ENCODE assay signal across 8 mouse cellular contexts in the genomic region with DNA sequence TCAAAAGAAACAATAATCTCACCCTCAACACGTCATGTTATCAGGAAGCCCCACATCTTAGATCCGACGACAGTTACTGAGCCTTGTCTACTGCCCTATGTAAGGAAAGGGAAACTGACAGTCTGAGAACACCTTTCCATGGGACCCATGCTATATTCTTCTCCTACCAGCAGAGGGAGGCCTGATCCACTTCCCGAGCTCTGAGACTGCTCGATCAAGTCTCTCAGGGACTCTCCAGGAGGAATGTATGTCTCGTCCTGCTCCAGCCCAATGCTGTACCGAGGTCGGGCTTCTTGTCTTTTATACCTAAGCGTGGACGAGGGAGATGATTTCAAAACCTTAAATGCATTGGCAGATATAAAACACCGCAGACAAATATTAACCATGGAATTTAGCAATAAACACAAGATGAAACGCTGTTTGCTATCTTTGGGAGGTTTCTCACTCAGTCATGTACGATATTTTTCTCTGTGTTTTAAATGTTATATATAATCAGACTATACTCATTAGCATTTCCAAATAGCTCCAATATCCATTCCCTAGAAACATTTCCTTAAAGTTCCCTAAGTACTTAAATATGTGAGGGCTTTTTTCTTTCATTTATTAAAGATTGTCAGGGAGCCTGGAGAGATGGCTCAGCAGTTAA.
DNase-seq lines count a peak whose midpoint lies in the region; ATAC-seq and TF ChIP-seq lines count a peak whose summit lies in the region.

No protein-coding gene starts in this region.

- peak; percentile 17 for DNase-seq in adrenal gland, adult 8-10 months
- DNase-seq in embryo, embryonic 11.5 days (ENCODE audit: low read depth, low spot score), result peak; percentile 46
- DNase-seq in kidney, postnatal 0 days (ENCODE audit: low spot score), result peak; percentile 88
- DNase-seq in lung, adult 2 months, result peak; percentile 24
- peak; percentile 2 for DNase-seq in ovary, postnatal 10 days (ENCODE audit: low spot score)

- ATAC-seq in heart, embryonic 14.5 days (ENCODE audit: insufficient number of reproducible peaks, insufficient read depth, low FRiP score, low read depth), result 0 out of 2 replicates have a peak, but pooled peaks have one; percentile 35
- ATAC-seq in kidney, postnatal 0 days (replicated peaks; ENCODE audit: low FRiP score, low read depth), result peak; percentile 80
- ATAC-seq in monocyte, adult 5-6 weeks (replicated peaks; ENCODE audit: insufficient number of reproducible peaks, low FRiP score, low TSS enrichment, poor library complexity, severe bottlenecking), result no peak

- no peak overlapping the region for H3K9ac ChIP-seq in ES-Bruce4 (ENCODE audit: low read depth, poor library complexity, severe bottlenecking)
- no peak overlapping the region for H3K9ac ChIP-seq in heart, embryonic 14.5 days (ENCODE audit: low read length)
- H3K9ac ChIP-seq in kidney, postnatal 0 days (ENCODE audit: low read depth, low read length), result no peak overlapping the region

- no peaks in the 10 kb centered on the region for H3K36me3 ChIP-seq in ES-Bruce4 (ENCODE audit: control insufficient read depth, insufficient read depth, low read length, poor library complexity, severe bottlenecking)
- no peaks in the 10 kb centered on the region for H3K36me3 ChIP-seq in heart, embryonic 14.5 days (ENCODE audit: control insufficient read depth, insufficient read depth, low read length)
- no peaks in the 10 kb centered on the region for H3K36me3 ChIP-seq in kidney, postnatal 0 days (ENCODE audit: insufficient read depth, low read length)

- WGBS in heart, embryonic 14.5 days, result 15% methylated on average over 13 of the region's 13 CpGs
- WGBS in kidney, postnatal 0 days, result 23% methylated on average over 13 of the region's 13 CpGs
- 16% methylated on average over 13 of the region's 13 CpGs for WGBS in lung, adult 2 months

- no peaks in the 10 kb centered on the region for H3K4me1 ChIP-seq in ES-Bruce4 (ENCODE audit: control insufficient read depth, insufficient read depth, low read length)
- no peaks in the 10 kb centered on the region for H3K4me1 ChIP-seq in heart, embryonic 14.5 days (ENCODE audit: control insufficient read depth in 2 of 2, insufficient read depth in 2 of 2, low read length in 2 of 2)
- H3K4me1 ChIP-seq in kidney, postnatal 0 days (replicated peaks; ENCODE audit: insufficient read depth, low read length), result no peaks in the 10 kb centered on the region
- no peaks in the 10 kb centered on the region for H3K4me1 ChIP-seq in lung, adult 2 months (ENCODE audit: control insufficient read depth, insufficient read depth, low read length)

- H3K27me3 ChIP-seq in ES-Bruce4 (ENCODE audit: control insufficient read depth, insufficient read depth, low read length, poor library complexity, severe bottlenecking), result no peaks in the 10 kb centered on the region
- H3K27me3 ChIP-seq in heart, embryonic 14.5 days (ENCODE audit: control insufficient read depth, insufficient read depth, low read length), result no peaks in the 10 kb centered on the region
- no peaks in the 10 kb centered on the region for H3K27me3 ChIP-seq in kidney, postnatal 0 days (ENCODE audit: insufficient read depth, low read length)

- peak overlapping the region; percentile 51 for H3K4me2 ChIP-seq in heart, embryonic 14.5 days (ENCODE audit: low read length)
- H3K4me2 ChIP-seq in kidney, postnatal 0 days (ENCODE audit: low read length), result no peak overlapping the region

- TF ChIP-seq POLR2A in ES-Bruce4 (IDR thresholded peaks at IDR 0.05; ENCODE audit: insufficient read depth, low read length), result no peak
- TF ChIP-seq POLR2A in lung, adult 2 months (IDR thresholded peaks at IDR 0.05; ENCODE audit: borderline replicate concordance, extremely low read depth, low read depth, low read length), result no peak

- H3K4me3 ChIP-seq in ES-Bruce4 (ENCODE audit: low read depth, low read length), result no peak overlapping the region
- no peak overlapping the region for H3K4me3 ChIP-seq in heart, embryonic 14.5 days (ENCODE audit: control insufficient read depth in 1 of 2, insufficient read depth in 1 of 2, low read depth in 1 of 2, low read length in 2 of 2)
- no peak overlapping the region for H3K4me3 ChIP-seq in kidney, postnatal 0 days (replicated peaks; ENCODE audit: low read depth, low read length)
- H3K4me3 ChIP-seq in lung, adult 2 months (replicated peaks; ENCODE audit: extremely low read depth, low read depth, low read length), result no peak overlapping the region

- TF ChIP-seq EP300 in ES-Bruce4 (IDR thresholded peaks at IDR 0.05; ENCODE audit: insufficient read depth, low read depth, low read length), result no peak

- no peak overlapping the region for H3K27ac ChIP-seq in ES-Bruce4 (ENCODE audit: insufficient read depth, low read length)
- no peak overlapping the region for H3K27ac ChIP-seq in heart, embryonic 14.5 days (replicated peaks in 1 of 2; ENCODE audit: control insufficient read depth in 1 of 2, insufficient read depth in 1 of 2, low read depth in 2 of 2, low read length in 2 of 2)
- no peak overlapping the region for H3K27ac ChIP-seq in kidney, postnatal 0 days

- H3K9me3 ChIP-seq in ES-Bruce4 (replicated peaks; ENCODE audit: control insufficient read depth, insufficient read depth, low read length, poor library complexity, severe bottlenecking), result no peaks in the 10 kb centered on the region
- H3K9me3 ChIP-seq in heart, embryonic 14.5 days (ENCODE audit: control insufficient read depth, low read length), result no peaks in the 10 kb centered on the region
- no peaks in the 10 kb centered on the region for H3K9me3 ChIP-seq in kidney, postnatal 0 days (replicated peaks; ENCODE audit: low read length)

- TF ChIP-seq CTCF in ES-Bruce4 (IDR thresholded peaks at IDR 0.05; ENCODE audit: low read depth, low read length), result peak; percentile 64
- TF ChIP-seq CTCF in kidney, postnatal 0 days (IDR thresholded peaks at IDR 0.05; ENCODE audit: low read depth), result peak; percentile 93
- peak; percentile 77 for TF ChIP-seq CTCF in lung, adult 2 months (IDR thresholded peaks at IDR 0.05; ENCODE audit: insufficient read depth, low read length)

Comparison
In these comparisons a context has a peak if more than half of its experiments do, and no peak if none do; other contexts are left out.
1. DNase-seq: peak in every context shown above with its lines; median percentile 88 in kidney, postnatal 0 days; 46 in embryo, embryonic 11.5 days; 24 in lung, adult 2 months; 17 in adrenal gland, adult 8-10 months; 2 in ovary, postnatal 10 days.